Mouse (Mus musculus) T-helper 17 cell (primary cell): ENCODE measurements around the gene Rac3.

ENCODE experiments used
- in situ Hi-C, 2 experiments: fragments of 300-600 bp; cut with MboI, MseI; formaldehyde crosslinking; loops; 1 replicate in 1 of 2; 2 replicates in 1 of 2; pipeline ENCODE4 v1.15.1; 2025; ENCODE audit warnings: high pct_unique_total_duplicates in 2 of 2

Rac3 gene

GRCm38 (mm10) chr11:120704486-120705325, 16.6 kb upstream of the Rac3 start:
- in situ Hi-C loops: no loop called here

GRCm38 (mm10) chr11:120706120-120706519, 15.2 kb upstream of the Rac3 start:
- in situ Hi-C loops: no loop called here

DNA sequence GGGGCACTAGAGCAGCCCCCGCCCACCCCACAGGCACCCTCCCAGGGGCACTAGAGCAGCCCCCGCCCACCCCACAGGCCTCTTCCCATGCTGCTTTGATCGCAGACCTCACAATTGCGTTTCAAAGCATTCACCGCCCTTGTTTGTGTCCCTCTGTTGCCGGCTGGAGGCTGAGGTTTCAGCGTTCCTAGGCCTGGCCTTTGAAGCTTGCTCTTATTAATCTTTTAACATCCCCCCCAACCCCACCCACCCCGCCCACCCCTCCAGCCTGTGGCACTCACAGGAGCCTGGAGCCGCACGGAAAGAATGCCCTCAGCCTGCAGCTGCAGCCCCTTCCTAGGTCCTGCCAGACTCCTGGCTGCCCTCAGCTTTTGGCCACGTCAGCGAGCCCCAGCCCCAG, 14.0 kb upstream of the Rac3 start:
- in situ Hi-C loops: no loop called here

GRCm38 (mm10) chr11:120707969-120708368, 13.3 kb upstream of the Rac3 start:
- in situ Hi-C loops: no loop called here

GRCm38 (mm10) chr11:120709551-120709950, 11.7 kb upstream of the Rac3 start:
- in situ Hi-C loops: no loop called here

GRCm38 (mm10) chr11:120710672-120711071, 10.6 kb upstream of the Rac3 start:
- in situ Hi-C loops: loop anchor here in 1 of 2 experiments (5.0 kb wide), 1 partner anchor 83 kb away; the partner anchor contains the start of gene Sirt7

- in situ Hi-C loops: loop anchor here in 1 of 2 experiments (5.0 kb wide), 1 partner anchor 85 kb away; the partner anchor contains the start of gene Sirt7
These were observed 9.2 kb upstream of the Rac3 start for GRCm38 (mm10) chr11:120711980-120712604.

DNA sequence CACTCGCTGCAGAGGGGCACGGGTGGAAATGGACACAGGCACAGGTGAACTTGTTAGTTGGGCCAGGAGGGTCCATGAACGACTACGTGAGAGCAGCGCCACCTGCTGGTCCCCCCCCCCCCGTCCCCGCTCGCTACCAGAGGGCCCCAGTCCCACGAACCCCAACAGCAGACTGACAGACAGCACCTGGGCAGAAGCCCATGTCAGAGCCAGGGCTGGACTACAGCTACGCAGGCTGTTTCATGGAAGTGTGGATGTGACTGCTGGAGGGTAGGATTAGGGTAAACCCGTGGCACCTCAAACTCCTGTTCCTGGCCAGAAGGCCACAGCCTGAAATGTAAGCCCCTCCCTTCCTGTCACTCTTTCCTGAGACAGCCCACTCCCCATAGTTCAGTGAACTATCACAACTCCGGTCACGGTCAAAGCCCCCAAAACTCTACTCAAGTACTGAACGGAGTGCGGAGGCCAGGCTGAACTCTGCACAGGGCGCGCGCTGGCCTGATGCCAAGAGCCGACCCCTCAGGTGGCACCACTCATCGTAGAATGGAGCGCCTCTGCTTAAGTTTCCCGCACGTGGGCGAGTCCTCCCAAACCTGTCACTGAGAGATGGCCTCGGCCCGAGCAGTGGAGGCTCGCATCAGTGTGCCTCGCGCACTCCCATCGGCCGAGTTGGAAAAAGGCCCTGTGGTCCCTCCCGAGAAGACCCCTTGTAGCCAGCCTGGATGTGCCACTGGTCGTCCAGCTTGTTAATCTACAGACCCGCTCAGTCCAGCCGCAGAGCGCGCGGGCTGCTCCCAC, 8.3 kb upstream of the Rac3 start:
- in situ Hi-C loops: loop anchor here in 1 of 2 experiments (5.0 kb wide), 1 partner anchor 86 kb away; the partner anchor contains the start of gene Sirt7

GRCm38 (mm10) chr11:120713580-120714518, 7.4 kb upstream of the Rac3 start, which contains the start of the genes Cenpx and Lrrc45:
Cenpx (minus strand) TSS chr11:120713738.
Lrrc45 (plus strand) TSS chr11:120713925.
- in situ Hi-C loops: loop anchor here in 1 of 2 experiments (5.0 kb wide), 1 partner anchor 87 kb away; the partner anchor contains the start of gene Sirt7

DNA sequence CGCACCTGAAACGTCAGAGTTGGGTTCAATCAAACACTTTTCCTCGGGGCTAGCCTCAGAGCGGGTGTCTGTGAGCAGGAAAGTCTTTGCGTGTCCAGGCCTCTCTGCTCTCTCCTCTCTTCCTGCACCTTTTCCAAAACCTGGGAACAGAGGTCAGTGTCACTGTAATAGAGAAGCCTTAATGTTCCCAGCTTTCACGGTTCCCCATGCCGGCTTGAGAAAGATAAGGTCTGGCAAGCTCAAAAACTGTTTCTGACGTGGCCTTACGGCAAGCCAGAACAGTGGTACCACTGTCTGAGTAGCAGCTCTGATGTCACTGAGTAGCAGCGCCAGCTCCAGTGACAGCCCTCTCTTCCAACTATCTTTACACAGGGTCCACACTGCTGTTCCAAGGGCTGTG, 6.7 kb upstream of the Rac3 start:
- in situ Hi-C loops: loop anchor here in 1 of 2 experiments (5.0 kb wide), 1 partner anchor 87 kb away; the partner anchor contains the start of gene Sirt7

DNA sequence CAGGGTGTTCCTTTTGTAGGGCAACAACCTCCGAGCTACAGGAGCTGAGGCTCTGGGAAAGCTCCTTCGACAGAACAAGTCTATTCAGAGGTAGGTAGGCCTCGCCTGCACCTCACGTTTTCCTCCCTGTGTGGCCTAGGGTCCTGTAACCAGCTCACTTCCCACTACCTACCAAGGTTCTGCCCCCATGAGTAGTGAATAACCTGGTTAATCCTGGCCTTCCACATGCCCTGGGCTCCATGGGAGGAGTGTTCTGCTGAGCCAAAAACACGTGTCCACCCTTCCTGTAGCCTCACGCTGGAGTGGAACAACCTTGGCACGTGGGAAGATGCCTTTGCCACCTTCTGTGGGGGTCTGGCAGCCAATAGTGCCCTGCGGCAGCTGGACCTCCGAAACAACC, 6.1 kb upstream of the Rac3 start:
- in situ Hi-C loops: loop anchor here (5.0 kb wide), 1 partner anchor 62 kb away; no protein-coding TSS in a partner anchor

GRCm38 (mm10) chr11:120719242-120719641, 2.0 kb upstream of the Rac3 start:
- in situ Hi-C loops: loop anchor here (5.0 kb wide), 1 partner anchor 58 kb away; no protein-coding TSS in a partner anchor

DNA sequence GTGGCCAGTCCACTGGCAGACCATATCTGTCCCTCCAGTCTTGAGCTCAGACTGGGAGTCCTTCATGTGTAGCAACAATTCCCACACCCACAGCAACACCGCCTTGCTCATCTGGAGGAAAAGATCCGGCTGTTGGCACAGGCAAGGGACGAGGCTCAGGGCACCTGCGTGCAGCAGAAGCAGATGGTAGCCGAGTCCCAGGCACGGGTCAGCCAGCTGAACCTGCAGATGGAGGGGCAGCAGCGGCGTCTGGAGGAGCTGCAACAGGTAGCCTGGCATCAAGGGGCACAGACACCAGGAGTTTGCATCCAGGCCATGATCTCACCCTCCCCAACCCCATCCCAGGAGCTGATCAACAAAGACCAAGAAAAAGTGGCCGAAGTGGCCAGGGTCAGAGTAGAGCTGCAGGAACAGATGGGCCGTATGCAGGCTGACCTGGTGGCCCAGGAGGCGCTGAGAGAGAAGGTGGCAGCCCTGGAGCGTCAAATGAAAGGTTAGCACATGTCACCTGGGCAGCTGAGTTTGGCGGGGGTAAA, 1.4 kb upstream of the Rac3 start:
- in situ Hi-C loops: loop anchor here (5.0 kb wide), 1 partner anchor 57 kb away; no protein-coding TSS in a partner anchor

DNA sequence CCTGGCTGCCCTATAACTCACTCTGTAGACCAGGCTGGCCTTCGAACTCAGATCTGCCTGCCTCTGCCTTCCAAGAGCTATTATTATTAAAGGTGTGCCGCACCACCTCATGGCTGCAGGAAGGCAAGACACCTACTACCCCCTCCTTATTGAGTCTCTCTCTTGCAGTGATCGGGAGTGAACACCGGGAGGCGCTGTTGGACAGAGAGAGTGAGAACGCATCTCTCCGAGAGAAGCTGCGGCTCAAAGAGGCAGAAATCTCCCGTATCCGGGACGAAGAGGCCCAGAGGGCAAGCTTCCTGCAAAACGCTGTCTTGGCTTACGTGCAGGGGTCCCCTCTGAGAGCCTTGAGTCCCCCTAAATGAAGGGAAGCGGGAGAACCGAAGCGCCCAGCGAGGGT, 820 bp upstream of the Rac3 start:
- in situ Hi-C loops: no loop called here

- in situ Hi-C loops: no loop called here
These were observed 879 bp downstream of the Rac3 start for GRCm38 (mm10) chr11:120722067-120722630.

DNA sequence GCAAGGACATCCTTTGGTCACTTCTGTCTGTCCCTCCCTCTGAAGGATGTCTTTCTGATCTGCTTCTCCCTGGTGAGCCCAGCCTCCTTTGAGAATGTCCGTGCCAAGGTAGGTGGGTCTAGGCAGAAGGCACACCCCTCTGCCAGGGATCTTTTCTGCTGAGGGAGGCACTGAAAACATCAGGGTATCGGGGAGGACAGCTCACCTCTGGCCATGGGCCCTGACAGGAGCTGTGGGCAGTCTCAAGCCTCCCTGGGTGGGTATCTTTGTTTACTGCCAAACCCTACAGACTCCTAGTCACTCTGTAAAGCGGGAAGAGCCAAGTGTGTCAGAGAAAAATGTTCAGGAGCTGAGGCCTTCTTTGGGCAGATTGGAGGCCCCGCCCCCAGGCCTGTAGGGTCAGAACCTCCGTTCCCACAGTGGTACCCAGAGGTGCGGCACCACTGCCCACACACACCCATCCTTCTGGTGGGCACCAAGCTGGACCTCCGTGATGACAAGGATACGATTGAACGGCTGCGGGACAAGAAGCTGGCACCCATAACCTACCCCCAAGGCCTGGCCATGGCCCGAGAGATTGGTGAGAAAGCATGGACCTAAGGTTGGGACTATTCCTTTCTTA, 1.6 kb downstream of the Rac3 start:
- in situ Hi-C loops: no loop called here

DNA sequence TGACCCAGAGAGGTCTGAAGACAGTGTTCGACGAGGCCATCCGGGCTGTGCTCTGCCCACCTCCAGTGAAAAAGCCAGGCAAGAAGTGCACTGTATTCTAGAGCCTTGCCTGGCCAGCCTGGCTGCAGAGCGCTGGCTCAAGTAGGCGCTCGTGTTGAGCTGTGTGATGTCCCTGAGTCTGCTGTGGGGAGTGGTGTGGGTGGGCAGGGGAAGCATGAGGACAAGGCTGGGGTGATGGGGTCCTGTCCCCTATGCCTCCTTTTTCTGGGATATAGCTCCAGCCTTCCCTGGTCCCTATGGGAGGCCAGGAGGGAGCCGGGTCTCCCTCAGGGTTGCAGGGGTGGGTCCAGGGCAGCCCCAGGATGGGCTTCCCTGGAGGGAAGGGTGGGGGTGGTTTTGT, 2.2 kb downstream of the Rac3 start:
- in situ Hi-C loops: no loop called here

GRCm38 (mm10) chr11:120726243-120727168, 5.2 kb downstream of the Rac3 start:
- in situ Hi-C loops: no loop called here
